Mouse (Mus musculus): Measurements from ENCODE around the gene Chfr.

DNA sequence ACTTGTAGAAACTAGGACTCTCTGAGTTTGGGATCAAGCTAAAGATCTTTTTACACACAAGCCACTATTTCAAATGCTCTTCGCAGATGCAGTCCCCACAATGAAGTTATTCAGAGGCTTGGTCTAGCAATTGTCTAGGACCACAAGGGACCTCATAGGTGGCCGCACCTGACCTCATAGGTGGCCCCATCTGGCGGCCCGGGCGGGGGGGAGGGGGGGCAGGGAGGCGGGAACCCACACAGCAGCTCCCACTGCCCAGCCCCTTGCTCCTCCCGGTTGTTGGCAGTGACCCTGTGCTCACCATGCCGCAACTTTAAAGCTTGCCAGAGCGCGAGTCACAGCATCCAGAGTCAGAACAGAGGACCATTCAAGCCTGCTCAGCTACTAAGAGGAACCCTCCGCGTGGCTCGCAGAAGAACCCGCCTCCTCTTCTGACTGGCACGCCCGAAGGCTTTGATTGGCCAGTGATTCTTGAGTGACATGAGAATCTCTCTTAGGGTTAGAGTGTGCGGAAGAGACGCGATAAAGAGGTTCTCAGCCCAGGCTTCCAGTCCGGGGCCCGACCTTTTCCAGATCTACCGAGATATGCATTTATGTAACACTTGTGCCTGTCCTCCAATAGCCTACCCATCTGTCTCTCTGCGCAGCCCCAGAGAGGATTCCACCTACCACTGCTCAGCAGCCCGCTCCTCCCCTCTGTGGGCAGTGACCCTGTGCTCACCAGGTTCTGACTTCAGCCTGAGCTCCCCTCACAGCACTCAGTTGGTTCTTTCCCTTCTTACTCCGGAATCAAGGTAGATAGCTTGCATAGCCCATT is 41.4 kb upstream of the Chfr start, which contains the start of gene Gm35315:
- no peak for TF ChIP-seq CTCF (IDR thresholded peaks at IDR 0.05)
- TF ChIP-seq EP300 (IDR thresholded peaks at IDR 0.05) = no peak
